Mouse (Mus musculus): ENCODE data around the gene Sh3pxd2a.
"Not testable (repeated sequence)": the region's sequence is repeated elsewhere in the genome, so short reads cannot be mapped to it uniquely, and the experiment has no call there.

The Sh3pxd2a gene

DNA sequence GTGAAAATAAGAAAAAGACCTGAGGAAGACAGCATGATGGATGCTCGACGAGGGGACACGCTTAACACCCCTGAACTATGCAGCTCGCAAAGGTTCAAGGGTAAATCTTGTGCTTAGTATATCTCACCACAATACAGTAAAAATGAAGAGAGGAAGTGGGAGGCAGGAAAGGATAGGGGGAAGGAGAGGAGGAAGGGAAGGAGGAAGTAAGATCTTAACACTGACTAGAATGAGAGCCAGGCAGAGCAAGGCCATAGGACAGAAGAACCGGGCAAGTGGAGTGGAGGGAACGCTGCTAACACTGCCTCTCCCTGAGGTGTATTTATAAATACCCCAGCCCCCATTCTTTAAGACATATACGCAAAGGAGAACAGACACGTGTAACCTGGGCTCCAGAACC is 58.7 kb downstream of the Sh3pxd2a start:
- no peak for DNase-seq

- no peak for DNase-seq
Observed at GRCm38 (mm10) chr19:47403391-47404379, 60.5 kb downstream of the Sh3pxd2a start.

GRCm38 (mm10) chr19:47402976-47403375 is 61.2 kb downstream of the Sh3pxd2a start:
- DNase-seq: no peak

GRCm38 (mm10) chr19:47402544-47402943 is 61.7 kb downstream of the Sh3pxd2a start:
- no peak for DNase-seq

GRCm38 (mm10) chr19:47399709-47400108 is 64.5 kb downstream of the Sh3pxd2a start:
- no peak for DNase-seq

- no peak for DNase-seq
Observed at GRCm38 (mm10) chr19:47399029-47399428, 65.2 kb downstream of the Sh3pxd2a start.

- no peak for DNase-seq
Observed at GRCm38 (mm10) chr19:47397882-47398671, 66.1 kb downstream of the Sh3pxd2a start.

GRCm38 (mm10) chr19:47395338-47395737 is 68.9 kb downstream of the Sh3pxd2a start:
- DNase-seq: no peak

DNA sequence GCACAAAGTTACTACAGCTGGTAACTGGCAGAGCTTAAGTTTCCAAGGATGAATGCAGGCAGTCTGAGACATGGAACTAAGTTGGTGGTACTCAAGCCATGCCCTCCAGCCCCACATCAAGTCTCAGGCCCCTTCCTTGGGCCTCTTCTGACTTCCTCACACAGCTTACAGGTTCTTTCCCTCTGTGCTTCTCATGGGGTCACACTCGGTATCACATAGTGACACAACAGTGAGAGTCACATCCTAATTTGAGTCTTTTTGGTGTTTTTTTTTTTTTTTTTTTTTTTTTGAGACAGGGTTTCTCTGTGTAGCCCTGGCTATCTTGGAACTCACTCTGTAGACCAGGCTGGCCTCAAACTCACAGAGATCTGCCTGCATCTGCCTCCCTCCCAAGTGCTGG is 69.4 kb downstream of the Sh3pxd2a start:
- not testable (repeated sequence) for DNase-seq

DNA sequence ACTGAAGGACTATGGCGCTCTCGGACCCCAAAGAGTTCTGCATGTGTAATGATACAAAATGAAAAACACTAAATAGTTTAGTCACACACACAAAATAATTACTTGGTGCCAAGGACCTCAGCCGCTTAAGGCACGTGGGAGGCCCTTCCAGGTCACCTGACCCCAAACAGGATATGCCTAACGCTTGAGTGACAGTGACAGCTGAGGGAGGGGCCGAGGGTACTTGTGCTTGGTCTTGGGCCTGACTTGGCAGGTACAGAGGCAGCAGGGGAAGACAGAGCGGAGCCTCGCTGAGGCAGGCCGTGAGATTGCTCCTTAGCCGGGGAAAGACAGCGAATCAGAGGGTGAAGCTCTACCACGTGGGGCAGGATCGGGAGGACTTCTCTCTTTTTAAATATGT is 73.3 kb downstream of the Sh3pxd2a start:
- no peak for DNase-seq

- DNase-seq: no peak
Observed at GRCm38 (mm10) chr19:47387887-47388286, 76.3 kb downstream of the Sh3pxd2a start.

GRCm38 (mm10) chr19:47387395-47387794 is 76.8 kb downstream of the Sh3pxd2a start:
- DNase-seq: no peak

- DNase-seq: no peak
Observed at GRCm38 (mm10) chr19:47385971-47386370, 78.2 kb downstream of the Sh3pxd2a start.

DNA sequence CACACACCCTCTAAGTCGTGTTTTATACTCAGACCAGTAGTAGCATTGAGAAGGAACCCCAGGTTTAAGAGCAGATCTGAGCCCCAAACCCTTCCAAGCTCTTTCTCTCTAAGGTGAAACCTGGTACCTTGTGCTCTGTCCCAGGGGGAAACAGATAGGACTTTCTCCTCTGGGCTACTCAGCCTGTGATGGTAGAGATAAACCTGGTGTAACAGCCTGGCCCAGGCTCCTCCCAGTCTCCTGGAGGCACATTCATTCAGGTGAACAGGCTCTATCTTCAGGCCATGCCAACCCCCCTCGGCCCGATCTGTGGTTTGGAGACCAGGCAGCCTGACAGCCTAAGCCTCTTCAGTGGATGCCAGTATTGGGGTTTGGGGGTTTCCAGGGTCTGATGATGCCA is 79.6 kb downstream of the Sh3pxd2a start:
- DNase-seq: no peak

DNA sequence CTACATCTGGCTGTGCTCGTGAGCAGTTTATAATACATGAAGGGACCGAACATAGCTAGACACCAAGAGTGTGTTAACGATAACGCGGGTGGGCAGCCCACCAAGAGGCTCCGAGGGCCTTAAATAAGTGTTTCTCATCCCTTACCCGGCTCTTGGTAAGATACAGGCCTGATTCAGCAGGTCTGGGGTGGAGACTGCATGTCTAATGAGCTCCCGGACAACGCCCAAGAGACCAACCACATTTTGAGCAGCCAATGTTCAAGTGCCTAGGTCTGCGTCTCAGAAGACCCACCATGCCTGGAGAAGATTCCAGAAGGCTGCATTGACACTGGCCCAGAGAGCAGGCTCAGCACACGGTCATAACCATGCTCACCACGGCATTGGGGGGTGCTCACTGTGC is 80.2 kb downstream of the Sh3pxd2a start:
- no peak for DNase-seq

DNA sequence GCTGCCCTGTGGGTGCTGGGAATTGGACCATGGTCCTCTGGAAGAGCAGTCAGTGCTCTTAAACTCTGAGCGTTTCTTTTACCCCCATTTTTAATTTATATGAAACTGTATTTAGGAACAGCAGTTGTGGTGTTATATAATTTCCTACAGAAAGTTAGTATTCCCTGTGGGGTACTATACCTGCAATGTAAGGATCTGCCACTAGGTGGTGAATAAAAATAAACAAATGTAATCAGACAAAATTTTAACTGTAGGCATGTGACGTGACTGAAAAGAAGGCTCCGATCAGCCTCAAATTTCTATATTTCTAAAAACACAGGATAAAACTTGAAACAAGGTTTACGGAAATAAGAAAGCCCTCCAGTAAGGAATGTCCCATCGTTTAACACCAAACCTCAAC is 81.9 kb downstream of the Sh3pxd2a start:
- DNase-seq: no peak

GRCm38 (mm10) chr19:47381011-47381410 is 83.2 kb downstream of the Sh3pxd2a start:
- DNase-seq: no peak

DNA sequence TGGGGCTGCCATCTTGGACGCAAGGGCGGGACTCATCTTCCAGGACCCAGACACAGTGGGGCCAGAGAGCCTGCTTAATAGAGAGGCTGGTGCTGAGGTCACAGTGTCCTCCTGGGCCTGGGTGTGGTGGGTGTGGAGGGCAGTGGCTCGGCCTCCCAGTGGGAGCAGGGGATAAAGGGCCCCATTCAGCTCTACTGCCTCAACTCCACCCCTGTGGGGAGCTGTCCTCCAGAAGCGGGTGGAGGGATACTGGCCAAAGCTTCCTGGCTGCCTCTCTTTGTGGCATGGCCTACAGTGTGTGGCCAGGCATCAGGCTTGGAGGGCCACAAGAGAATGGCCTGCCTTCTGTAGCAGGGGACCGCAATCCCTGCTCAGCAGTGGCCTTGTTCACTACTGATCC is 85.1 kb downstream of the Sh3pxd2a start:
- no peak for DNase-seq

GRCm38 (mm10) chr19:47374916-47375573 is 89.2 kb downstream of the Sh3pxd2a start:
- DNase-seq: no peak

DNA sequence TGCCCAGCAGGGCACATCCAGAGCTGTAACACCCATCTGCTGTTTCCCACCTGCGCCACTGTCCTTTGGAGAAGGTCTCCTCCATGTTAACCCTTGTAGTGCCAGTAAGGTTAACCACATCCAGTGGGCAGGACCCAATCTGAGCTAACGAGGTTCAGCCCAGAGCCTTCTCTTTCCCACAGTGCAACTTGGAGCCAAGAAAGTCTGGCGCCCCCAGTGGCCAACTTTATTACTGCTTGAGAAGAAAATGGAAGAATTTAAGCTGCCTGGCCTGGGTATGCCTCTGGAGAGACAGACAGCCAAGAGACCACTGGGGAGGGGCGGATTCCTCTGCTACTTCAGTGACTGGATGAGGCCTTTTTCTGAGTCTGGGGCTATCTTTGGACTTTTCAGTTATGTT is 89.8 kb downstream of the Sh3pxd2a start:
- DNase-seq: peak; percentile 61

DNA sequence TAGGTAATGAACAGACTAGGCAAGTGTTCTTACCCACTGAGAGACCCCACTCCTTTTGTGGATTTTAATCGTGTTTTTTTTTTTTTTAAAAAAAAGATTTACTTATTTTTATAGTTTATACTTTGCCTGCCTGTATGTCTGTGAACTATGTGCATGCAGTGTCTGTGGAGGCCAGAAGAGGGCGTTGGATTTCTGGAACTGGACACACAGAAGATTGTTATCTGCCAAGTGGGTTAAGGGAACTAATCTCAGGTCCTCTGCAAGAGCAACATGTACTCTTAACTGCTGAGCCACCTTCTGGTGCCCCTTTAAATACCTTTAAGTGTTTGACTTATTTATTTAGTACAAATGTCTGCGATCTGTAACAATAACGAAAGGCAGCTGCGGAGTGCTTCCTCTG is 92.2 kb downstream of the Sh3pxd2a start:
- DNase-seq: no peak

DNA sequence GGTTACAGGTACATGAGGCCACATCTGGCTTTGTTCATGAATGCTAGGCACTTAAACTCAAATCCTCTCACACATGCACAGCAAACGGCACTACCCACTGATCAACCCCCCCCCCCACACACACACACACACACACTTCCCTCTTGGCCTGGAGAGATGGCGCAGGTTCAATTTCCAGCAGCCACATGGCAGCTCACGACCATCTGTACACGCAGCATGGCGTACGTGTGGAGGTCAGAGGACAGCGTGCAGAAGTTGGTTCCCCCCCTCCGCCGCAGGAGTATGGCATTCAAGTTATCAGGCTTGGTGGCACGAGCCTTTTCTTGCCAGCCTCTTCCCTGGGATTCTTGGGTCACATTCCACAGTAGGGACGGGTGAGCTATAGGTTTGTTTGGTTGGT is 92.7 kb downstream of the Sh3pxd2a start:
- no peak for DNase-seq

GRCm38 (mm10) chr19:47369008-47369407 is 95.2 kb downstream of the Sh3pxd2a start:
- no peak for DNase-seq
